ENCODE assay signal across 7 mouse cellular contexts in the genomic region with DNA sequence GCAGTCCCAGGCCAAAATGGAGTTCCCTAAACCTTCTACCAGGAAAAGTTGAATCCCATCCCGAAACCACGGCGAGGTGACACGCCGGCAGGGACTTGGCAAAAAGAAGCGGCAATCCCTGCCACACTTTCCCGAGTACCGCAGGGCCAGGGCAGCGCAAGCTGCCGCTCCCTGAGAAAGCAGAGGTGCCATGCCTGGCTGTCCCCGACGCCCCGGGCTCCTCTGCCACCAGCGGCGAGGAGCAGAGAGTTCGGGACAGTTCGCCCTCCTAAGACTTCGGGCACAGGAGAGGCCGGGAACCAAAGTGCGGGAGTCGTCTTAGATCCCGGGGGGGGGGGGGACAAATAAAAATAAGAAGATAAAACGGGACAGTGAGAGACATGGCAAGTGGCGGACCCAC. TPM values are rescaled to one million over a fixed set of nuclear protein-coding genes. Genes with fewer than 3 reads are reported as not detected.
DNase-seq lines count a peak whose midpoint lies in the region; ATAC-seq and TF ChIP-seq lines count a peak whose summit lies in the region.

No protein-coding gene starts in this region.

- H3K4me2 ChIP-seq in forebrain, postnatal 0 days (ENCODE audit: low read depth) = peak overlapping the region; percentile 64
- H3K4me2 ChIP-seq in lung, postnatal 0 days (replicated peaks; ENCODE audit: low read depth, low read length) = peak overlapping the region; percentile 59

- no peak for TF ChIP-seq POLR2A in cerebellum, adult 2 months (IDR thresholded peaks at IDR 0.05; ENCODE audit: borderline replicate concordance, insufficient read depth, low read length)

- no peaks in the 10 kb centered on the region for H3K27me3 ChIP-seq in E14TG2a.4 (ENCODE audit: insufficient read depth, low read length)
- H3K27me3 ChIP-seq in cerebellum, adult 2 months (ENCODE audit: control insufficient read depth, insufficient read depth, low read length) = no peaks in the 10 kb centered on the region
- H3K27me3 ChIP-seq in forebrain, postnatal 0 days (ENCODE audit: insufficient read depth, low read length) = no peaks in the 10 kb centered on the region
- no peaks in the 10 kb centered on the region for H3K27me3 ChIP-seq in lung, postnatal 0 days (replicated peaks; ENCODE audit: insufficient read depth, low read length)

- H3K9me3 ChIP-seq in E14TG2a.4 (ENCODE audit: low read length) = no peaks in the 10 kb centered on the region
- no peaks in the 10 kb centered on the region for H3K9me3 ChIP-seq in forebrain, postnatal 0 days (ENCODE audit: low read length)
- no peaks in the 10 kb centered on the region for H3K9me3 ChIP-seq in lung, postnatal 0 days (ENCODE audit: low read length)

- H3K27ac ChIP-seq in cerebellum, adult 2 months (ENCODE audit: insufficient read depth, low read length) = no peak overlapping the region
- H3K27ac ChIP-seq in forebrain, postnatal 0 days (ENCODE audit: low read depth, low read length) = peak overlapping the region; percentile 85; the same call in 1 of the 2 replicates
- peak overlapping the region; percentile 88 for H3K27ac ChIP-seq in lung, postnatal 0 days (ENCODE audit: low read length)

- peak overlapping the region; percentile 65 for H3K9ac ChIP-seq in forebrain, postnatal 0 days
- H3K9ac ChIP-seq in lung, postnatal 0 days (replicated peaks; ENCODE audit: low read depth) = peak overlapping the region; percentile 66

- H3K4me3 ChIP-seq in E14TG2a.4 (replicated peaks; ENCODE audit: low read length) = peak overlapping the region; percentile 86
- H3K4me3 ChIP-seq in cerebellum, adult 2 months (replicated peaks; ENCODE audit: insufficient read depth, low read depth, low read length) = peak overlapping the region; percentile 95
- peak overlapping the region; percentile 56 for H3K4me3 ChIP-seq in forebrain, postnatal 0 days (ENCODE audit: low read depth, low read length)
- peak overlapping the region; percentile 61 for H3K4me3 ChIP-seq in lung, postnatal 0 days (ENCODE audit: low read depth, low read length)

- 2% methylated on average over 23 of the region's 24 CpGs for WGBS in cerebellum, adult 2 months
- WGBS in forebrain, postnatal 0 days = 26% methylated on average over 24 of the region's 24 CpGs
- WGBS in lung, postnatal 0 days = 18% methylated on average over 23 of the region's 24 CpGs

- peak; percentile 27 for DNase-seq in 416B (ENCODE audit: low read depth)
- DNase-seq in cerebellum, adult 2 months = peak; percentile 19 to 28
- peak; percentile 1 for DNase-seq in forebrain, postnatal 0 days
- peak; percentile 10 for DNase-seq in kidney, adult 11 months
- DNase-seq in lung, postnatal 0 days (ENCODE audit: low spot score) = no peak
- peak; percentile 26 to 68 for DNase-seq in spleen, postnatal 4 days (ENCODE audit: low spot score in 2 of 2)

- ATAC-seq in forebrain, postnatal 0 days = peak; percentile 30
- ATAC-seq in lung, postnatal 0 days = peak; percentile 56

- H3K36me3 ChIP-seq in E14TG2a.4 (ENCODE audit: insufficient read depth, low read length) = no peaks in the 10 kb centered on the region
- no peaks in the 10 kb centered on the region for H3K36me3 ChIP-seq in forebrain, postnatal 0 days (ENCODE audit: insufficient read depth)
- H3K36me3 ChIP-seq in lung, postnatal 0 days (ENCODE audit: insufficient read depth, low read length) = no peaks in the 10 kb centered on the region

- TF ChIP-seq CTCF in E14TG2a.4 (conservative IDR thresholded peaks at IDR 0.05; ENCODE audit: low read length) = no peak
- TF ChIP-seq CTCF in cerebellum, adult 2 months (IDR thresholded peaks at IDR 0.05; ENCODE audit: borderline replicate concordance, insufficient read depth, low read depth, low read length) = no peak
- TF ChIP-seq CTCF in forebrain, postnatal 0 days (IDR thresholded peaks at IDR 0.05; ENCODE audit: low read depth) = no peak
- no peak for TF ChIP-seq CTCF in lung, postnatal 0 days (IDR thresholded peaks at IDR 0.05)

- peaks cover 18% of the 10 kb centered on the region for H3K4me1 ChIP-seq in E14TG2a.4 (replicated peaks; ENCODE audit: low read depth, low read length)
- no peaks in the 10 kb centered on the region for H3K4me1 ChIP-seq in cerebellum, adult 2 months (ENCODE audit: control insufficient read depth, insufficient read depth, low read length)
- no peaks in the 10 kb centered on the region for H3K4me1 ChIP-seq in forebrain, postnatal 0 days (ENCODE audit: insufficient read depth)
- H3K4me1 ChIP-seq in lung, postnatal 0 days (ENCODE audit: insufficient read depth, low read depth, low read length) = no peaks in the 10 kb centered on the region

- no peak for TF ChIP-seq EP300 in lung, postnatal 0 days (IDR thresholded peaks at IDR 0.05)

RNA-seq across cellular contexts. Expression of a gene that starts 9.5 kb away (rescaled TPM):
- 33.0 and 36.7 TPM in 2 replicates for polyA plus RNA-seq in cerebellum, adult 2 months (2012; rRNA removed)
- 41.2 and 52.4 TPM in 2 replicates for total RNA-seq in forebrain, postnatal 0 days (2014; rRNA removed)
- 45.8 and 66.6 TPM in 2 replicates for polyA plus RNA-seq in forebrain, postnatal 0 days (2015; fragmentation: Nextera tagmentation; extraction: Ambion mirVana)
- polyA plus RNA-seq in lung, postnatal 0 days (2015; fragmentation: Nextera tagmentation; extraction: Ambion mirVana) = 58.0 and 69.8 TPM in 2 replicates
